Mouse (Mus musculus) bone marrow macrophage, adult 2 months (primary cell): Measurements from ENCODE around the gene Dcps.

ENCODE experiments used
- CTCF ChIP-seq: IDR thresholded peaks from 2 replicates; pipeline ENCODE4 v1.5.1; 2012; ENCODE audit warnings: low read depth, mild to moderate bottlenecking, low read length, moderate library complexity
- POLR2A ChIP-seq: IDR thresholded peaks from 2 replicates; pipeline ENCODE4 v1.6.1; 2012; ENCODE audit warnings: mild to moderate bottlenecking, low read depth, low read length, borderline replicate concordance

DNA sequence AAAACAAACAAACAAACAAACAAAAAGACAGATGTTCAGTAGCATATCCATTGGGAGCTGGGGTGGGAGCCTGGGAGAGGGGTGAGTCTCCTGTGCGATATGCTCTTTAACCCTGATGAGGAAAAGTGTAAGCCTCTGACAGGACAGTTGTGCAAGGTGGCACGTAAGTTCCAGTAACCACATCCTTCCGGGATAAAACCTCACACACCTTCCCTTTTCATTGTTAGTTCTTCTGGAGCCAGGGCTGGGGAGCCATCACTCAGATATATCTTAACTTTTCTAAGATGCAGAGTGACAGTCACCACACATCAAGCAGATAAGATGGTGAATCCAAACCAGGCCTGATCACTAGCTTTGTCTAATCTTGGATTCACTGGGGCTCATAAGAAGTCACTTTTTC, 18.2 kb upstream of the Dcps start:
- no peak for TF ChIP-seq POLR2A
- TF ChIP-seq CTCF, result no peak
